Mouse (Mus musculus): Measurements from ENCODE around the gene A730071L15Rik. TPM values are rescaled to one million over a fixed set of nuclear protein-coding genes. Genes with fewer than 3 reads are reported as not detected.

Gene A730071L15Rik
- total RNA-seq, 2 experiments from 2014 or later: 0.28 to 0.31 TPM

Other genes with a start within 250 kb of the A730071L15Rik start
- 1 to 10 TPM; 1.3 to 1.9 TPM for gene Gck, start 249.9 kb upstream of the A730071L15Rik start, total RNA-seq (2021)
- gene Ykt6, start 244.3 kb upstream of the A730071L15Rik start, total RNA-seq (2021): 10 to 100 TPM; 84.7 to 85.3 TPM
- gene Camk2b, start 133.7 kb upstream of the A730071L15Rik start, total RNA-seq (2021): 1,000 to 10,000 TPM in 1 of 2 experiments, 100 to 1,000 TPM in 1; 997 to 1,016 TPM
- gene Nudcd3, start 386 bp downstream of the A730071L15Rik start, total RNA-seq (2021): 100 to 1,000 TPM; 116 to 122 TPM
- gene Npc1l1, start 30.1 kb downstream of the A730071L15Rik start, total RNA-seq (2021): under 1 TPM; 0.23 to 0.24 TPM
- gene Ddx56, start 67.7 kb downstream of the A730071L15Rik start, total RNA-seq (2021): 10 to 100 TPM; 44.9 to 47.5 TPM
- gene Tmed4, start 74.8 kb downstream of the A730071L15Rik start, total RNA-seq (2021): 10 to 100 TPM; 82.4 to 83.1 TPM
- 100 to 1,000 TPM; 252 to 261 TPM for gene Ogdh, start 91.6 kb downstream of the A730071L15Rik start, total RNA-seq (2021)
- gene Zmiz2, start 189.0 kb downstream of the A730071L15Rik start, total RNA-seq (2021): 100 to 1,000 TPM; 165 to 169 TPM
- gene Ppia, start 215.4 kb downstream of the A730071L15Rik start, total RNA-seq (2021): 1,000 to 10,000 TPM; 1,939 to 1,976 TPM
- 10 to 100 TPM; 39.7 to 40.2 TPM for gene H2afv, start 244.4 kb downstream of the A730071L15Rik start, total RNA-seq (2021)